30 mouse cellular contexts compared by ENCODE assay signal in the genomic region with DNA sequence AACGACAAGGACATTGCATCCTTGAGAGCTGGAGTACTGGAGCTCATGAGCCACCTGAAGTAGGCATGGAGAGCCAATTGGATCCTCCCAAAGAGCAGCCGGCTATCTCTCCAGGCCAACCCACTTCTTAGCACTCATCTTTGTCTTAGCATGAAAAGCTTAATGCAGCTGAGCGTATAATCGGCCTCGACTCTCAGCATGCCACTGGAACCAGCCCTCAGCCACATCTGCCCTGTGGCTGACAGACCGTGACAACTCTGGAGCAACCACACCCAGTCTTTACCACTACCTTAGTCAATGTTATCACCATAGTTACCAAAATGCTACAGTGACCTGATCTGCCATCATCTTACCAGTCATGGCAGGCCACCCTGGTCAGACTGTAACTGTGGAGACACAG. TPM values are rescaled to one million over a fixed set of nuclear protein-coding genes. Genes with fewer than 3 reads are reported as not detected.
DNase-seq lines count a peak whose midpoint lies in the region; ATAC-seq lines count a peak whose summit lies in the region.
"Had no signal": no experiment of that assay in that cellular context is flagged by ENCODE, and none has a peak within 500 bp of the region (broad histone marks: within the 10 kb centered on the region; RNA-seq: fewer than 3 reads in every experiment).

No protein-coding gene starts in this region.

- ATAC-seq in midbrain, embryonic 16.5 days: no peak
- peak; percentile 43; the same call in 1 of the 2 replicates for ATAC-seq in megakaryocyte-erythroid progenitor cell, adult 5-6 weeks (replicated peaks; ENCODE audit: low FRiP score, low TSS enrichment, poor library complexity, severe bottlenecking)
- ATAC-seq: activated CD4-positive, CD25-positive, alpha-beta regulatory T cell, adult 4 months had no signal

- DNase-seq in midbrain, embryonic 10.5 days (ENCODE audit: low spot score): no peak
- peak; percentile 73 for DNase-seq in retina, embryonic 14.5 days (ENCODE audit: low spot score)
- no peak for DNase-seq in heart, adult 8-10 months (ENCODE audit: low spot score)
- no peak for DNase-seq in heart, adult 9 months (ENCODE audit: low spot score in 2 of 2)
- DNase-seq: adrenal gland, adult 2 months; adrenal gland, postnatal 36 days; B cell, adult 2 months; cerebellum, adult 18-20 months; cerebellum, postnatal 10 days; gastrocnemius, postnatal 14 days; heart, postnatal 36 days; kidney, adult 18-20 months; kidney, postnatal 36 days; lung, postnatal 4 days; right cerebral cortex, postnatal 14 days; thymus, postnatal 4 days had no signal

- no peaks in the 10 kb centered on the region for H3K9me3 ChIP-seq in midbrain, embryonic 10.5 days (replicated peaks)
- no peaks in the 10 kb centered on the region for H3K9me3 ChIP-seq in midbrain, embryonic 16.5 days (replicated peaks; ENCODE audit: control insufficient read depth, low read length, poor library complexity, severe bottlenecking)
- H3K9me3 ChIP-seq: forebrain, embryonic 12.5 days; limb, embryonic 13.5 days; neural tube, embryonic 15.5 days had no signal

- 0 out of 2 replicates have a peak overlapping the region, but pooled peaks have one; percentile 47 for H3K27ac ChIP-seq in midbrain, embryonic 10.5 days (replicated peaks)
- H3K27ac ChIP-seq in midbrain, embryonic 16.5 days (ENCODE audit: low read length): no peak overlapping the region
- H3K27ac ChIP-seq: limb, embryonic 13.5 days; neural tube, embryonic 15.5 days had no signal

- no peak overlapping the region for H3K4me3 ChIP-seq in midbrain, embryonic 10.5 days
- no peak overlapping the region for H3K4me3 ChIP-seq in midbrain, embryonic 16.5 days (ENCODE audit: low read depth, low read length)
- H3K4me3 ChIP-seq: erythroblast, embryonic 14.5 days; forebrain, embryonic 12.5 days; layer of hippocampus, adult 2 months; limb, embryonic 13.5 days; neural tube, embryonic 15.5 days had no signal

- WGBS in midbrain, embryonic 10.5 days: 53% methylated on average over 6 of the region's 6 CpGs
- 23% methylated on average over 6 of the region's 6 CpGs for WGBS in midbrain, embryonic 16.5 days

- H3K4me1 ChIP-seq in midbrain, embryonic 10.5 days: peaks cover 26% of the 10 kb centered on the region
- H3K4me1 ChIP-seq in midbrain, embryonic 16.5 days (ENCODE audit: control insufficient read depth, insufficient read depth, low read length): no peaks in the 10 kb centered on the region

- H3K27me3 ChIP-seq in midbrain, embryonic 10.5 days (ENCODE audit: low read depth, poor library complexity, severe bottlenecking): no peaks in the 10 kb centered on the region; the same call in 1 of the 2 replicates
- no peaks in the 10 kb centered on the region for H3K27me3 ChIP-seq in midbrain, embryonic 16.5 days (ENCODE audit: control insufficient read depth, insufficient read depth, low read depth, low read length)
- H3K27me3 ChIP-seq: forebrain, embryonic 12.5 days; limb, embryonic 13.5 days; neural tube, embryonic 15.5 days had no signal

- no peak overlapping the region for H3K4me2 ChIP-seq in midbrain, embryonic 16.5 days (ENCODE audit: low read length)
- H3K4me2 ChIP-seq: forebrain, embryonic 12.5 days; heart, embryonic 11.5 days; limb, embryonic 13.5 days; liver, embryonic 11.5 days; midbrain, embryonic 11.5 days; neural tube, embryonic 15.5 days had no signal

- no peak overlapping the region for H3K9ac ChIP-seq in midbrain, embryonic 16.5 days (ENCODE audit: low read depth, low read length)
- H3K9ac ChIP-seq: forebrain, embryonic 12.5 days; hindbrain, embryonic 14.5 days; limb, embryonic 13.5 days; neural tube, embryonic 15.5 days had no signal

- no peaks in the 10 kb centered on the region for H3K36me3 ChIP-seq in midbrain, embryonic 10.5 days
- no peaks in the 10 kb centered on the region for H3K36me3 ChIP-seq in midbrain, embryonic 16.5 days (ENCODE audit: control insufficient read depth, insufficient read depth, low read length)
- H3K36me3 ChIP-seq: forebrain, embryonic 12.5 days; limb, embryonic 13.5 days; neural tube, embryonic 15.5 days had no signal

RNA-seq across cellular contexts. Expression of a gene that starts 48.4 kb away (rescaled TPM):
- polyA plus RNA-seq in midbrain, embryonic 10.5 days (2016; fragmentation: Nextera tagmentation; extraction: Ambion mirVana): 0.58 and 0.86 TPM in 2 replicates
- 0.15 TPM in 2 replicates for polyA plus RNA-seq in midbrain, embryonic 16.5 days (2015; fragmentation: Nextera tagmentation; extraction: Ambion mirVana)
- not detected in 2 replicates for total RNA-seq in megakaryocyte-erythroid progenitor cell, adult 5-6 weeks (2014; fragmentation: Nextera tagmentation)
- 0.28 TPM in 1 of 2 replicates, not detected in the other for total RNA-seq in megakaryocyte-erythroid progenitor cell, adult 5-6 weeks (2017)
- 1 to 10 TPM; 1.3 to 3.0 (median 1.6) TPM for total RNA-seq in heart, adult 8-10 months (2022)
- total RNA-seq: granulocyte monocyte progenitor cell, adult 5-6 weeks; layer of hippocampus, adult 2 months; left cerebral cortex, postnatal 36 days had no signal
- polyA plus RNA-seq: activated CD4-positive, CD25-positive, alpha-beta regulatory T cell, adult 4 months; erythroblast, embryonic 14.5 days; liver, embryonic 11.5 days had no signal
